Mouse (Mus musculus) CH12.LX (cell line): ENCODE measurements at regions not wholly inside any gene's neighbourhood (a gene's known extent, or its start where the extent isn't known, plus 50 kb on each side); places are given as distances from the start of the nearest gene placed in this dataset.

ENCODE experiments used
- DNase-seq: peaks from one replicate; pipeline ENCODE4 v3.0.0-alpha.2; 2013; ENCODE audit errors: extremely low read depth
- H3K27ac ChIP-seq: 2 replicates; pipeline ENCODE4 v1.5.1; 2012; ENCODE audit warnings: low read depth, mild to moderate bottlenecking, control low read depth, moderate library complexity; ENCODE audit not compliant: insufficient read depth
- H3K27me3 ChIP-seq: replicated peaks from 2 replicates; pipeline ENCODE3; 2012; ENCODE audit warnings: inconsistent platforms
- H3K36me3 ChIP-seq, 2 experiments: replicated peaks in 1 of 2; 2 replicates each; pipeline versions ENCODE3 to v1.6.1; 2012; ENCODE audit warnings: inconsistent platforms in 1 of 2, low read length in 1 of 2, mild to moderate bottlenecking in 1 of 2, mixed read lengths in 1 of 2, moderate library complexity in 1 of 2; ENCODE audit not compliant: control insufficient read depth in 1 of 2, insufficient read depth in 1 of 2
- H3K4me1 ChIP-seq, 2 experiments: 2 replicates each; pipeline ENCODE4 v1.6.1; 2012; ENCODE audit warnings: inconsistent platforms in 1 of 2, moderate library complexity in 1 of 2; ENCODE audit not compliant: insufficient read depth in 2 of 2, control insufficient read depth in 1 of 2
- H3K4me2 ChIP-seq: 2 replicates; pipeline ENCODE4 v1.6.1; 2012; ENCODE audit warnings: low read depth, mild to moderate bottlenecking, control low read depth; ENCODE audit not compliant: poor library complexity, insufficient read depth, severe bottlenecking
- H3K4me3 ChIP-seq, 3 experiments: fragments of 150-350 bp in 1 of 3; sonication (generic) in 1 of 3; replicated peaks in 1 of 3; 2 replicates each; pipeline versions ENCODE3 to v1.5.1; 2011 to 2012; ENCODE audit warnings: low read depth in 2 of 3, low read length in 2 of 3, mild to moderate bottlenecking in 2 of 3, moderate library complexity in 2 of 3, control low read depth in 1 of 3, improper control_type of control experiment in 1 of 3, inconsistent platforms in 1 of 3, mixed read lengths in 1 of 3; ENCODE audit not compliant: poor library complexity in 1 of 3
- H3K79me2 ChIP-seq: replicated peaks from 2 replicates; pipeline ENCODE4 v1.6.1; 2012; ENCODE audit warnings: mild to moderate bottlenecking, moderate library complexity; ENCODE audit not compliant: control insufficient read depth, poor library complexity, insufficient read depth, severe bottlenecking; ENCODE audit errors: extremely low read depth
- H3K9ac ChIP-seq: 2 replicates; pipeline ENCODE4 v1.6.1; 2012; ENCODE audit warnings: low read depth, mild to moderate bottlenecking, control low read depth, moderate library complexity; ENCODE audit not compliant: insufficient read depth
- H3K9me3 ChIP-seq: replicated peaks from 2 replicates; pipeline ENCODE3; 2012; ENCODE audit warnings: low read length, inconsistent platforms, mixed read lengths
- CHD2 ChIP-seq: IDR thresholded peaks from 2 replicates; pipeline ENCODE4 v1.6.1; 2011; ENCODE audit warnings: low read length, improper control_type of control experiment
- CTCF ChIP-seq, 2 experiments: IDR thresholded peaks in 1 of 2; conservative IDR thresholded peaks in 1 of 2; 2 replicates each; pipeline ENCODE4 v1.5.1; 2011 to 2012; ENCODE audit warnings: low read depth in 2 of 2, low read length in 2 of 2, improper control_type of control experiment in 1 of 2, inconsistent platforms in 1 of 2, mild to moderate bottlenecking in 1 of 2, moderate library complexity in 1 of 2
- E2F4 ChIP-seq: IDR thresholded peaks from 2 replicates; pipeline ENCODE4 v1.6.1; 2011; ENCODE audit warnings: low read depth, low read length, improper control_type of control experiment; ENCODE audit not compliant: insufficient replicate concordance
- GABPA ChIP-seq: IDR thresholded peaks from 2 replicates; pipeline ENCODE4 v1.6.1; 2012; ENCODE audit warnings: low read depth, low read length, improper control_type of control experiment, inconsistent platforms; ENCODE audit not compliant: insufficient replicate concordance
- MAX ChIP-seq: IDR thresholded peaks from 2 replicates; pipeline ENCODE4 v1.6.1; 2011; ENCODE audit warnings: low read length, improper control_type of control experiment
- MAZ ChIP-seq: IDR thresholded peaks from 2 replicates; pipeline ENCODE4 v1.6.1; 2012; ENCODE audit warnings: low read depth, mild to moderate bottlenecking, inconsistent platforms, low read length, improper control_type of control experiment, moderate library complexity
- MEF2A ChIP-seq: IDR thresholded peaks from 2 replicates; pipeline ENCODE4 v1.6.1; 2014; ENCODE audit warnings: low read depth, mild to moderate bottlenecking, inconsistent platforms, low read length, improper control_type of control experiment, borderline replicate concordance
- NRF1 ChIP-seq: IDR thresholded peaks from 2 replicates; pipeline ENCODE4 v1.6.1; 2014; ENCODE audit warnings: low read depth, mild to moderate bottlenecking, inconsistent platforms, low read length, improper control_type of control experiment, moderate library complexity
- POLR2AphosphoS2 ChIP-seq: IDR thresholded peaks from 2 replicates; pipeline ENCODE4 v1.6.1; 2011; ENCODE audit warnings: low read depth, low read length, improper control_type of control experiment
- RCOR1 ChIP-seq: conservative IDR thresholded peaks from 2 replicates; pipeline ENCODE4 v1.6.1; 2012; ENCODE audit warnings: low read depth, mild to moderate bottlenecking, inconsistent platforms, low read length, improper control_type of control experiment
- SIN3A ChIP-seq: IDR thresholded peaks from 2 replicates; pipeline ENCODE4 v1.6.1; 2012; ENCODE audit warnings: low read length, improper control_type of control experiment, inconsistent platforms
- TBP ChIP-seq: conservative IDR thresholded peaks from 2 replicates; pipeline ENCODE4 v1.6.1; 2011; ENCODE audit warnings: low read depth, low read length, improper control_type of control experiment
- USF1 ChIP-seq: IDR thresholded peaks from 2 replicates; pipeline ENCODE4 v1.6.1; 2014; ENCODE audit warnings: low read depth, mild to moderate bottlenecking, inconsistent platforms, low read length, improper control_type of control experiment
- ZMIZ1 ChIP-seq: IDR thresholded peaks from 2 replicates; pipeline ENCODE4 v1.6.1; 2012; ENCODE audit warnings: low read depth, mild to moderate bottlenecking, inconsistent platforms, low read length, improper control_type of control experiment
- dilution Hi-C: fragments of 300-500 bp; cut with MboI; formaldehyde crosslinking; loops from 2 replicates; pipeline ENCODE4 v1.14.3; 2020; ENCODE audit warnings: low sequenced_read_pairs; ENCODE audit not compliant: extremely low pct_unique_long_range_greater_than_20kb, extremely low pct_ligation_motif_present
- in situ Hi-C: fragments of 300-500 bp; cut with MboI; formaldehyde crosslinking; loops from 3 replicates; pipeline ENCODE4 v1.14.3; 2019; ENCODE audit warnings: low sequenced_read_pairs, low pct_ligation_motif_present, low pct_unique_long_range_greater_than_20kb, mixed read lengths

DNA sequence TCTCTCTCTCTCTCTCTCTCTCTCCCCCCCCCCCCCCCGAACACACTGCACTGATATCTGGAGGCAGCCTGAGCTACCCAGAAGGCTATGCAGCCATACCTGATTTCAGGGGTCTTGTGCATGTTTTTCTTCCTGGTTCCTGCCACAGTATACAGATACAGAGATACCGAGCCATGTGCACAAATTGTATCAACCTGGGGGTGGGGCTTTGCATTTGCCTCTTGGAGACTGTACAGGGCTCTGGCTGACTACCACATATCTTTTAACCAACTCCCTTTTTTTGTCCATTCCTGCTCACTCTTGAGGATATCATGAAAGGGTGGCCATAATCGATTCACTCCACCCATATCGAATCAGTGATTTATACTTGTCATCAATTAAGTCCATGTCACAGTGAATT is 118.4 kb upstream of the Phyhipl start:
- Histone ChIP-seq H3K9me3 (peaks cover 45% of the 10 kb centered on the region), H3K27me3 (no peaks in the 10 kb centered on the region), H3K4me1 (no peaks in the 10 kb centered on the region), H3K36me3 (no peaks in the 10 kb centered on the region), H3K4me3 (no peak overlapping the region), H3K27ac (no peak overlapping the region), H3K4me2 (no peak overlapping the region), H3K9ac (no peak overlapping the region), H3K79me2 (no peaks in the 10 kb centered on the region)
- dilution Hi-C loops = no loop called here
- TF ChIP-seq POLR2AphosphoS2 = no peak
- TF ChIP-seq RCOR1 = no peak
- in situ Hi-C loops = no loop called here
- DNase-seq = no peak

DNA sequence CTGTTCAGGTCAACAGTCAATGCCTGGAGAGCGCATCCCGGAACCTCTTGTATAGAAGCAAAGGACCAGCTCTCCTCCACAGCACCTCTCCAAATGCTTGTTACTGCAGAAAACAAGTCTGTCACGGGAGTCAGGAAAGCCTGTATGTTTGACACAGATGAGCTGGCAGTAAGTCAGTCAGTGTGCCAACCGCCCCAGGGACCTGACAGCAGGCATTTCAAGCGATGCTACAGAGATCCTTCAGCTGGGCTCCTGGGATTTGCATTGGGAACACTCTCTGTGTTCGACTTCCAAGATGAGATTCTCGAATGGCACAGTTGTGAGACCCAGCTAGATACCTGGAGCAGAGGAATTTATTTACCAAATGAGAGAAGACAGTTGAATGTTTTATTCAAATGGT is 111.7 kb upstream of the Phyhipl start:
- H3K9me3 ChIP-seq = peaks cover 58% of the 10 kb centered on the region
- H3K36me3 ChIP-seq = no peaks in the 10 kb centered on the region
- no peak overlapping the region for H3K9ac ChIP-seq
- in situ Hi-C loops (no loop called here), dilution Hi-C loops (no loop called here)
- TF ChIP-seq E2F4 (no peak), TBP (no peak), CHD2 (no peak)
- H3K27me3 ChIP-seq = no peaks in the 10 kb centered on the region
- no peak overlapping the region for H3K4me2 ChIP-seq
- no peak for DNase-seq
- no peaks in the 10 kb centered on the region for H3K4me1 ChIP-seq
- H3K79me2 ChIP-seq = no peaks in the 10 kb centered on the region
- no peak overlapping the region for H3K27ac ChIP-seq
- no peak overlapping the region for H3K4me3 ChIP-seq

DNA sequence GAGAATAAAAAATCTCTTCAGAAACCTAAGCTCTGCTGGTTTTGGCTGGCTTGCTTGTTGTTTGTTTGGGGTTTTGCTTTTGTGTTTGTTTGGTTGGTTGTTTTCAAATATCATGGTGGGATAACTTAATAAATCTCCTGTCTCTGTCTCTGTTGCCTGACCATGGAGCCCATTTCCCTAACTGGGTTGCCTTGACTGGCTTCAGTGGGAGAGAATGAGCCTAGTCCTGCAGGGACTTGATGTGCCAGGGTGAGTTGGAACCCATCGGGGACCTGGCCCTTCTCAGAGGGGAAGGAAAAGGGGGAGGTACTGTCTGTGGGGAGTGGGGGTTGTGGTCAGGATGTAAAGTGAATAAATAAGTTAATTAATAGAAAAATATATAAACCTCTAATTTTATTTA is 111.1 kb upstream of the Phyhipl start:
- Histone ChIP-seq H3K79me2 (no peaks in the 10 kb centered on the region), H3K4me3 (no peak overlapping the region), H3K4me1 (no peaks in the 10 kb centered on the region), H3K27ac (no peak overlapping the region), H3K27me3 (no peaks in the 10 kb centered on the region), H3K9me3 (peaks cover 60% of the 10 kb centered on the region)
- in situ Hi-C loops = no loop called here
- no peak for DNase-seq
- dilution Hi-C loops = no loop called here
- TF ChIP-seq GABPA (no peak), CTCF (conservative IDR thresholded peaks at IDR 0.05 in 1 of 2, IDR thresholded peaks at IDR 0.05 in 1 of 2; ENCODE audit: low read depth in 2 of 2, low read length in 2 of 2) (no peak), MEF2A (no peak), ZMIZ1 (no peak), SIN3A (no peak), E2F4 (no peak), MAX (no peak), NRF1 (no peak), USF1 (no peak), MAZ (no peak)
- TF ChIP-seq, all 38 proteins: peak for 0
- Histone ChIP-seq H3K9ac (no peak overlapping the region), H3K36me3 (no peaks in the 10 kb centered on the region), H3K4me2 (no peak overlapping the region)
